Mouse (Mus musculus) 3134 (cell line): ENCODE data around the gene Tmem219.

Experiments used
- DNase-seq: peaks from one replicate; pipeline ENCODE4 v3.0.0-alpha.2; 2011; ENCODE audit warnings: low spot score; ENCODE audit not compliant: insufficient read length; ENCODE audit errors: extremely low read depth

Gene Tmem219

GRCm38 (mm10) chr7:126922624-126923060 is at the start of gene Tmem219:
TSS of gene Tmem219 (minus strand) at chr7:126922917.
- DNase-seq: no peak

- DNase-seq: no peak
Observed at GRCm38 (mm10) chr7:126967361-126967760, 44.6 kb upstream of the Tmem219 start.

- DNase-seq: no peak
Observed at GRCm38 (mm10) chr7:126965568-126965967, 42.9 kb upstream of the Tmem219 start.

- peak; percentile 20 for DNase-seq
Observed at GRCm38 (mm10) chr7:126963548-126964286, 41.0 kb upstream of the Tmem219 start.

- no peak for DNase-seq
Observed at GRCm38 (mm10) chr7:126961965-126962364, 39.2 kb upstream of the Tmem219 start.

GRCm38 (mm10) chr7:126961095-126961494 is 38.4 kb upstream of the Tmem219 start:
- DNase-seq: no peak

DNA sequence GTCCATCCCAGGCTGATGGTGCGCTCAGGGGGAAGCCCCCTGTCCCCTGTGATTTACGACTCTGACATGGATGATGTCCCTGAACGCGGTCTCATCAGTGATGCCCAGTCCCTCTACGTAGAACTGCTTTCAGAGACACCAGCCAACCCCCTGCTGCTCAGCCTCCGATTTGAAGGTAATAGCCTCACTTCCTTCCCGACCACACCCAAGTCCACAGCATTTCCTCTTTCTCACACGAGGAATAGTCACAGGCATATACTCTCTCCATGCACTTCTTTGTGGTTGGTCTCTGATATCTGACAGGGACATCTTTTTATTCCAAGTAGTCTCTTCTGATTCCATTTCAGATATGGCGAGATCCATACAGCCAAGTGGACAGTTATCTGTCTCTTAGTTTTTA is 37.1 kb upstream of the Tmem219 start:
- no peak for DNase-seq

GRCm38 (mm10) chr7:126955125-126955524 is 32.4 kb upstream of the Tmem219 start:
- no peak for DNase-seq

GRCm38 (mm10) chr7:126952646-126953045 is 29.9 kb upstream of the Tmem219 start:
- no peak for DNase-seq

DNA sequence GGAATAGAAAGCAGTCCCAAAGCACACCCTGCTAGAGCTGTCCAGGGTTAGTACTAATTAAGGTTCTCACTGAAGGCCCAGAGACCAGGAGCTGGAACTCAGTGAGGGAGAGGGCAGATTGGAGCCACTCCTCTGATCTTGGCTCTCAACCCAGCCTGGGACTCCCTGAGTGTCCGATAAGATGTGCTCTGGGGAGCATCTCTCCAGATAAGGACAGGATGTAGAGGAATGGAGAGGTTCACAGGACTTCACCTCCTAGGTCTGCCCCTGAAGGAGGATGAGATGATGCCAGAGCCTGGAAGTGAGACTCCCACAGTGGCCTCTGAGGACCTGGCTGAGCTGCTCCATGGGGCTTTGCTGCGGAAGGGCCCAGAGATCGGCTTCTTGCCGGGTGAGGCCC is 29.0 kb upstream of the Tmem219 start:
- DNase-seq: no peak

DNA sequence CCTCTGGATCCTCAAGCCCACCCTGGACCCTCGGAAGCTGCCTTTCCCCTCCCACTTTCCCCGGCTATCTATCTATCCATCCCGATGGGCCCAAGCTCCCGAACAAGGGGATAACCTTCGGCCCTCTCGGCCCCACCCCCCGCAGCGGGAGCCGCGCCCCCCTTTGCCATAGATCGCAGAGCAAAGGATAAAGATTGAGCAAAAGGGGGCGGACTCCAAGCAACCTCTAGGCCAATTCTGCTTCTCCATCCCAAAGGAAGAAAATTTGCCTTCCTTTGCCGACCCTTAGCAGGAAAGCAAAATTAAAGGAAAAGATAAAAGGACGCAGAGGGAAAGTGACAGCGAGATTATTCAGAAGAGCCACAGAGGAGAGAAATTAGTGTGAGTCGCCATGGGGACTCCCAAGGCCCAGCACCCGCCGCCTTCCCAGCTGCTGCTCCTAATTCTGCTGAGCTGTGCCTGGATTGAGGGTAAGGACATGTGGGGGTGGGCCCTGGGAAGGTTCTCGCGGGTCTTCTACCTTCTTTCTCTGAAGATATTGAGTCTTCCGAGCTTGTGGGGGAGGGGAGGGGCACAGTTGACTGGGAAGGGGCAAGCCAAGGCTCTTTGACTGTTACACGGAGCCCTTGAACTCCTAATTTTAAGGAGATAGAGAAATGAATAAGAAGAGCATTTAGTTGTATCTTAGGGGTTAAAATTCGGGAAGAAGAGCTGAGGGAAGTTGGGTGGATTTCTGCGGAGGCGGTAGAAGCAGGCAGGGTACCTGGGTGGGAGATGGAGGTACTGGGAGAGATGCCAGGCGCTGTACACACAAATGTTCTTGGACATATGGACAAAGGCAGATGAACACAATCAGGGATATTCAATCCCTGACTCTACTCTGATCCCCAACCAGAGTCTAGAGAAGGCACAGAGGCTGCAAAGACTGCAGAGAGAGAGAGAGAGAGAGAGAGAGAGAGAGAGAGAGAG is 28.2 kb upstream of the Tmem219 start:
- DNase-seq: no peak

DNA sequence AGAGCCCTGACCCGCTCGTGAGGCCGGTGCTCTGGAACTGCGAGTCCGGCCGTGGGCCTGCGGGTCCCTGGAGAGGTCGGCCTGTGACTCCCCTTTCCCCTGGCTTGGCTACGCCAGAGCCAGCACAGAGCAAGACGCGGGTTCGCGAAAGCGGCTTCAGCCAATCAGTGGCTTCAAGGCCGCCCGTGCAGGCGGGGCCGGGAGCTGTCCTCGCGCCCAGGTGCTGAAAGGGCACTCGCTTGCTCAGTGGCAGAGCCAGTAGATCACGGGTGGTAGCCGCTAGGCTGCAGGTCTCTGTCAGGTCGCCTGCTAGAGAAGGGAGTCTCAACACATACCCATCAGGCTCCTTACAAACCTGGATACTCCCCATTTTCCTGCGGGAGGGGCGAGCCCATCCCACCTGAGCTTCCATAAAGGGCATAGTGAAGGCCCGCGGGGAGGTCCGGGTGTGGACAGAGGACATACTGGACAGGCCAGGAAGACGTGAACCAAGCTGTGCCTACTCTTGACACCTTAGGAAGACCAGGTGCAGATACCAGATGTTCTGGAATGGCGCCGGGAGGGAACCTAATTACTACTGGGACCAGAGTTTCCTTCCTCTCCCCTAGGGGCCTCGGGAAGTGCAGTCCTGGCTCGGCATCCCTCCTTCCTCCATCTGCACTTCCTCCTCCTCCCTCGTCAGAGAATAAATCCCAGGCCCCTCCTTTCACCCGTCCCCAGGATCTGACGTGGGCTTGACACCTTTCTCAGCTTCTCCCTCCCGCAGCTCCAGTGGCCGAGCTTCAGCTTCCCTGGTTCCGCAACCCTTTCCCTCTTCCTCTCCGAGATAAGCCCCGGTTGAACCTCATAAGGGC is 27.3 kb upstream of the Tmem219 start, which contains the start of gene Sez6l2:
TSS of gene Sez6l2 (plus strand) at position 771 of the 854 bp plus-strand sequence.
- DNase-seq: peak; percentile 71

GRCm38 (mm10) chr7:126949403-126949792 is 26.7 kb upstream of the Tmem219 start, which contains the start of gene Asphd1:
TSS of gene Asphd1 (minus strand) at chr7:126949582.
- DNase-seq: no peak

GRCm38 (mm10) chr7:126948626-126949025 is 25.9 kb upstream of the Tmem219 start:
- no peak for DNase-seq

GRCm38 (mm10) chr7:126946530-126946929 is 23.8 kb upstream of the Tmem219 start:
- DNase-seq: no peak

- DNase-seq: no peak
Observed at GRCm38 (mm10) chr7:126941801-126942200, 19.1 kb upstream of the Tmem219 start.

DNA sequence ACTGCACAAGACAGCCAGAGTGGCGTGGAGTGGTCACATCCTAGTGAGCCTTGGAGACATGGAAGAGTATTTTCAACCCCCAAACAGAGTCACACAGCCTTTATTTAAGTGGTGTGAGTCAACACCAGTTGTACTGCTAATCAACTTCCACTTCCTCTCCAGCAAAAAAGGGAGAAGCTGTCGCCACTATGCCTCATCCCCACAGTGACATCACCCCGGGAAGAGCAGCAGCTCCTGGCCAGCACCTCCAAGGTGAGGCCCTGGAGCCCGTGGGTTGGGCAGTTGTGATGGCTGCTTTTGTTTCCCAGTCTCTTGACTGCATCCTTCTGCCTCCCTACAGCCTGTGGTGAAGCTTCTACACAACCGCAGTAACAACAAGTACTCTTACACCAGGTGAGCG is 18.5 kb upstream of the Tmem219 start:
- no peak for DNase-seq

DNA sequence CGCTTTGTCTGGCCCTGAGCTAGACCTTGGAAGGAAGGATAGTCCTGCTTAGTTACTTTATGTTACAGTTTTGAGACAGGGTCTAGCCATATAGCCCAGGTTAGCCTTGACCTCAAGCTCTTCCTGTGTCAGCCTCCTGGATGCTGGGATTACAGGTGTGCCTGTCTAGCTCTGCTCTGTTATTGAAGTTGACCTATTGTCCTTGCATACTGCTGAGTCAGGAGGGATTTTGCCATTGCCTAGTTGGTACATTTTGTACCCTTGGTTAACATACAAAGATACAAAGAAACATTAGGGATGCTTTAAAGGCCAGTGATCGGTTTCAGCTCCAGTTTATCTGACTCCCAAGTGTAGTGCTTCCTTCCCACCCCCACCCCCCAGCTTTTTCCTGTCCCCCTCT is 9.9 kb upstream of the Tmem219 start:
- DNase-seq: no peak

DNA sequence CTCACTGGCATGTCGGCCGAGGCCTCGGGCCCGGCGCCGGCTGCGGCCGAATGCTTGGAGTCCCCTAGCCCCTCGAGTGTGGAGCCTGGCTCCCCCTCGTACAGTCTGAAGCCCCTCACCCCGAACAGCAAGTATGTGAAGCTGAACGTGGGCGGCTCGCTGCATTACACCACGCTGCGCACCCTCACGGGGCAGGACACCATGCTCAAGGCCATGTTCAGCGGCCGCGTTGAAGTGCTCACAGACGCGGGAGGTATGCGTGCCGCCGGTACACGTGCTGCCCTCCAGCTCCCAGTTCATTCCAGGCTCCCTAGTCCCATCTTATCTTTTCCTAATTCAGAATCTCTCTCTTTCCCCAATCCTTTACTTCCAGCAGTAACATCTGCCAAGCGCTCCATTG is 6.3 kb upstream of the Tmem219 start:
- no peak for DNase-seq

GRCm38 (mm10) chr7:126928384-126929037 is 5.8 kb upstream of the Tmem219 start, which contains the start of gene Kctd13:
TSS of gene Kctd13 (plus strand) at chr7:126928879.
- peak; percentile 95 for DNase-seq
